Comparison of ENCODE assay signal across 26 mouse cellular contexts in genomic region chr13:69642656-69643216, GRCm38 (mm10). TPM values are rescaled to one million over a fixed set of nuclear protein-coding genes. Genes with fewer than 3 reads are reported as not detected.
DNase-seq lines count a peak whose midpoint lies in the region; ATAC-seq and TF ChIP-seq lines count a peak whose summit lies in the region.
"Had no signal": no experiment of that assay in that cellular context is flagged by ENCODE, and none has a peak within 500 bp of the region (broad histone marks: within the 10 kb centered on the region; RNA-seq: fewer than 3 reads in every experiment).

No protein-coding gene starts in this region.

- no peaks in the 10 kb centered on the region for H3K4me1 ChIP-seq in hindbrain, embryonic 15.5 days (replicated peaks)
- H3K4me1 ChIP-seq in hindbrain, embryonic 16.5 days (ENCODE audit: control insufficient read depth, insufficient read depth, low read depth, low read length) = no peaks in the 10 kb centered on the region
- H3K4me1 ChIP-seq in lung, embryonic 14.5 days (ENCODE audit: insufficient read depth) = no peaks in the 10 kb centered on the region
- H3K4me1 ChIP-seq in lung, adult 2 months (ENCODE audit: control insufficient read depth, insufficient read depth, low read length) = no peaks in the 10 kb centered on the region
- no peaks in the 10 kb centered on the region for H3K4me1 ChIP-seq in kidney, embryonic 14.5 days (ENCODE audit: control insufficient read depth, insufficient read depth, low read length)
- H3K4me1 ChIP-seq: embryonic facial prominence, embryonic 13.5 days; forebrain, embryonic 13.5 days; heart, embryonic 10.5 days; limb, embryonic 12.5 days; midbrain, embryonic 13.5 days; neural tube, embryonic 12.5 days had no signal

- TF ChIP-seq POLR2A in lung, adult 2 months (IDR thresholded peaks at IDR 0.05; ENCODE audit: borderline replicate concordance, extremely low read depth, low read depth, low read length) = no peak

- WGBS in hindbrain, embryonic 15.5 days = 86% methylated on average over 5 of the region's 5 CpGs
- 81% methylated on average over 5 of the region's 5 CpGs for WGBS in hindbrain, embryonic 16.5 days
- 67% methylated on average over 5 of the region's 5 CpGs for WGBS in lung, embryonic 14.5 days
- 73% methylated on average over 5 of the region's 5 CpGs for WGBS in lung, adult 2 months
- 68% methylated on average over 5 of the region's 5 CpGs for WGBS in kidney, embryonic 14.5 days

- no peak overlapping the region for H3K4me2 ChIP-seq in hindbrain, embryonic 15.5 days
- no peak overlapping the region for H3K4me2 ChIP-seq in hindbrain, embryonic 16.5 days (ENCODE audit: low read length)
- H3K4me2 ChIP-seq in lung, embryonic 14.5 days = no peak overlapping the region
- H3K4me2 ChIP-seq in kidney, embryonic 14.5 days (replicated peaks; ENCODE audit: low read depth, low read length) = no peak overlapping the region
- H3K4me2 ChIP-seq: embryonic facial prominence, embryonic 13.5 days; forebrain, embryonic 13.5 days; limb, embryonic 12.5 days; liver, embryonic 15.5 days; midbrain, embryonic 13.5 days; neural tube, embryonic 12.5 days had no signal

- H3K9me3 ChIP-seq in hindbrain, embryonic 15.5 days = no peaks in the 10 kb centered on the region
- H3K9me3 ChIP-seq in hindbrain, embryonic 16.5 days (ENCODE audit: control insufficient read depth, low read length) = no peaks in the 10 kb centered on the region
- no peaks in the 10 kb centered on the region for H3K9me3 ChIP-seq in lung, embryonic 14.5 days (ENCODE audit: low read depth, low read length)
- H3K9me3 ChIP-seq in kidney, embryonic 14.5 days (ENCODE audit: control insufficient read depth, low read length) = no peaks in the 10 kb centered on the region
- H3K9me3 ChIP-seq: embryonic facial prominence, embryonic 13.5 days; forebrain, embryonic 13.5 days; heart, embryonic 10.5 days; limb, embryonic 12.5 days; liver, embryonic 15.5 days; midbrain, embryonic 13.5 days; neural tube, embryonic 12.5 days had no signal

- H3K27me3 ChIP-seq in hindbrain, embryonic 15.5 days = no peaks in the 10 kb centered on the region
- no peaks in the 10 kb centered on the region for H3K27me3 ChIP-seq in hindbrain, embryonic 16.5 days (replicated peaks; ENCODE audit: control insufficient read depth, insufficient read depth, low read length)
- H3K27me3 ChIP-seq in lung, embryonic 14.5 days (ENCODE audit: insufficient read depth, low read length) = no peaks in the 10 kb centered on the region
- no peaks in the 10 kb centered on the region for H3K27me3 ChIP-seq in kidney, embryonic 14.5 days (ENCODE audit: control insufficient read depth, insufficient read depth, low read length)
- H3K27me3 ChIP-seq: embryonic facial prominence, embryonic 13.5 days; forebrain, embryonic 13.5 days; limb, embryonic 12.5 days; liver, embryonic 15.5 days; midbrain, embryonic 13.5 days; neural tube, embryonic 12.5 days had no signal

- peak; percentile 39; the same call in 1 of the 2 replicates for ATAC-seq in hindbrain, embryonic 15.5 days (ENCODE audit: low FRiP score, low read depth)
- ATAC-seq in hindbrain, embryonic 16.5 days = no peak
- ATAC-seq in lung, embryonic 14.5 days (ENCODE audit: insufficient read depth) = 0 out of 2 replicates have a peak, but pooled peaks have one; percentile 39
- 0 out of 2 replicates have a peak, but pooled peaks have one; percentile 10 for ATAC-seq in common myeloid progenitor, adult 5-6 weeks (replicated peaks; ENCODE audit: low read depth, poor library complexity, severe bottlenecking)
- ATAC-seq in kidney, embryonic 14.5 days (ENCODE audit: low FRiP score, low TSS enrichment) = no peak
- ATAC-seq: forebrain, embryonic 13.5 days; hindbrain, postnatal 0 days; midbrain, embryonic 13.5 days had no signal

- peaks cover 21% of the 10 kb centered on the region for H3K36me3 ChIP-seq in hindbrain, embryonic 15.5 days
- 0 out of 2 replicates have a peak, but pooled peaks cover 3% of the 10 kb centered on the region for H3K36me3 ChIP-seq in hindbrain, embryonic 16.5 days (ENCODE audit: control insufficient read depth, insufficient read depth, low read length)
- peaks cover 22% of the 10 kb centered on the region for H3K36me3 ChIP-seq in lung, embryonic 14.5 days (ENCODE audit: insufficient read depth)
- H3K36me3 ChIP-seq in kidney, embryonic 14.5 days (ENCODE audit: control insufficient read depth, insufficient read depth, low read length) = peaks cover 26% of the 10 kb centered on the region

- no peak for DNase-seq in lung, embryonic 14.5 days
- DNase-seq in lung, adult 2 months = no peak
- no peak for DNase-seq in cerebellum, postnatal 10 days
- DNase-seq: B cell, adult 2 months; cerebellum, adult 11 months; cerebellum, adult 9-11 months; gastrocnemius, adult 2 months; kidney, adult 11 months; lung, postnatal 10 days; retina, postnatal 1 day; right cerebral cortex, postnatal 25 days; spleen, adult 18-20 months; thymus, postnatal 14 days had no signal

- no peak overlapping the region for H3K4me3 ChIP-seq in hindbrain, embryonic 15.5 days
- no peak overlapping the region for H3K4me3 ChIP-seq in hindbrain, embryonic 16.5 days (ENCODE audit: low read length)
- no peak overlapping the region for H3K4me3 ChIP-seq in lung, embryonic 14.5 days (ENCODE audit: low read depth, low read length)
- no peak overlapping the region for H3K4me3 ChIP-seq in lung, adult 2 months (replicated peaks; ENCODE audit: extremely low read depth, low read depth, low read length)
- H3K4me3 ChIP-seq in kidney, embryonic 14.5 days (ENCODE audit: low read length) = no peak overlapping the region
- H3K4me3 ChIP-seq: embryonic facial prominence, embryonic 13.5 days; forebrain, embryonic 13.5 days; gastrocnemius, adult 2 months; heart, embryonic 10.5 days; layer of hippocampus, adult 2 months; limb, embryonic 12.5 days; liver, embryonic 15.5 days; midbrain, embryonic 13.5 days; neural tube, embryonic 12.5 days had no signal

- H3K9ac ChIP-seq in hindbrain, embryonic 15.5 days = no peak overlapping the region
- H3K9ac ChIP-seq in hindbrain, embryonic 16.5 days (ENCODE audit: low read depth, low read length) = no peak overlapping the region
- H3K9ac ChIP-seq in lung, embryonic 14.5 days = no peak overlapping the region
- H3K9ac ChIP-seq in kidney, embryonic 14.5 days (ENCODE audit: low read depth, low read length) = no peak overlapping the region
- H3K9ac ChIP-seq: embryonic facial prominence, embryonic 13.5 days; forebrain, embryonic 13.5 days; limb, embryonic 12.5 days; liver, embryonic 15.5 days; midbrain, embryonic 13.5 days; neural tube, embryonic 12.5 days had no signal

- no peak for TF ChIP-seq CTCF in lung, embryonic 14.5 days (IDR thresholded peaks at IDR 0.05; ENCODE audit: low read depth)
- no peak for TF ChIP-seq CTCF in lung, adult 2 months (IDR thresholded peaks at IDR 0.05; ENCODE audit: insufficient read depth, low read length)

- no peak overlapping the region for H3K27ac ChIP-seq in hindbrain, embryonic 15.5 days (replicated peaks)
- no peak overlapping the region for H3K27ac ChIP-seq in hindbrain, embryonic 16.5 days (ENCODE audit: low read depth, low read length)
- no peak overlapping the region for H3K27ac ChIP-seq in lung, embryonic 14.5 days (ENCODE audit: low read depth)
- H3K27ac ChIP-seq in kidney, embryonic 14.5 days (ENCODE audit: low read depth, low read length) = no peak overlapping the region
- H3K27ac ChIP-seq: embryonic facial prominence, embryonic 13.5 days; forebrain, embryonic 13.5 days; gastrocnemius, adult 2 months; heart, embryonic 10.5 days; hindbrain, postnatal 0 days; layer of hippocampus, adult 2 months; limb, embryonic 12.5 days; liver, embryonic 15.5 days; midbrain, embryonic 13.5 days; neural tube, embryonic 12.5 days had no signal

RNA-seq across cellular contexts. Expression of gene Srd5a1, which starts 31.5 kb away (rescaled TPM):
- 27.9 and 30.8 TPM in 2 replicates for polyA plus RNA-seq in hindbrain, embryonic 15.5 days (2015; fragmentation: Nextera tagmentation; extraction: Ambion mirVana)
- polyA plus RNA-seq in hindbrain, embryonic 16.5 days (2015; fragmentation: Nextera tagmentation; extraction: Ambion mirVana) = 29.2 and 39.2 TPM in 2 replicates
- 24.8 and 29.2 TPM in 2 replicates for polyA plus RNA-seq in lung, embryonic 14.5 days (2014; fragmentation: Nextera tagmentation; extraction: Ambion mirVana)
- 1.8 and 3.4 TPM in 2 replicates for polyA plus RNA-seq in lung, adult 2 months (2012; rRNA removed)
- total RNA-seq in common myeloid progenitor, adult 5-6 weeks (2017) = 2.4 and 5.2 TPM in 2 replicates
- polyA plus RNA-seq in kidney, embryonic 14.5 days (2014; fragmentation: Nextera tagmentation; extraction: Ambion mirVana) = 18.1 and 24.1 TPM in 2 replicates

Comparison
In these comparisons a context has a peak if more than half of its experiments do, and no peak if none do; other contexts are left out.
1. ATAC-seq: peak in hindbrain, embryonic 15.5 days (single experiment), lung, embryonic 14.5 days (single experiment) and common myeloid progenitor, adult 5-6 weeks (single experiment); none in hindbrain, embryonic 16.5 days (single experiment) and kidney, embryonic 14.5 days (single experiment).